Mouse (Mus musculus) retina, embryonic 14.5 days (tissue): Measurements from ENCODE around the gene Hist1h4d.
A peak's percentile ranks its signal among the peaks of the same experiment; 100 is the strongest.

Source experiments
- DNase-seq: peaks from one replicate; pipeline ENCODE4 v3.0.0-alpha.2; 2015; ENCODE audit warnings: low spot score

The Hist1h4d gene

GRCm38 (mm10) chr13:23593051-23593770 is 11.8 kb downstream of the Hist1h4d start:
- DNase-seq, result no peak

GRCm38 (mm10) chr13:23595185-23595584 is 13.8 kb downstream of the Hist1h4d start:
- no peak for DNase-seq

- DNase-seq, result no peak
Measured at GRCm38 (mm10) chr13:23595622-23596372, 14.4 kb downstream of the Hist1h4d start.

DNA sequence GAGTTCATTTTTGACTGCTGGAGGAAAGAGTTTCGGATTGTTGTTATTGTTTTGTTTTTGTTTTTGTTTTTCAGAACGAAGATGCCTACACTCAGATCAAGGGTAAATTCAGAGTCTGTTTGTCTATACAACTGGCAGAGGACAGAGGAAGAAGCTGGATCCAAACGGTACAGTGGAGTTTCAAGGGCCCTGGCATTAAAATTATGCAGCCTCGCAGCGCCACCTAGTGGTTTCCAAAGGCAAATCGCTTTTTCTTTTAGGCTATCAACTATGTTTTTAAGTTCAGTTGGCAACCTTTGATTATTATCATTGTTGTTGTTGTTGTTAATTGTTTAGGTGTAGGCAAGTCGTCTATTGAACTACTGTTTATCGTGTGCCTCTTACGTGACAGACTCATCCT is 16.6 kb downstream of the Hist1h4d start:
- peak; percentile 91 for DNase-seq

GRCm38 (mm10) chr13:23603182-23603699 is 21.8 kb downstream of the Hist1h4d start:
- no peak for DNase-seq

DNA sequence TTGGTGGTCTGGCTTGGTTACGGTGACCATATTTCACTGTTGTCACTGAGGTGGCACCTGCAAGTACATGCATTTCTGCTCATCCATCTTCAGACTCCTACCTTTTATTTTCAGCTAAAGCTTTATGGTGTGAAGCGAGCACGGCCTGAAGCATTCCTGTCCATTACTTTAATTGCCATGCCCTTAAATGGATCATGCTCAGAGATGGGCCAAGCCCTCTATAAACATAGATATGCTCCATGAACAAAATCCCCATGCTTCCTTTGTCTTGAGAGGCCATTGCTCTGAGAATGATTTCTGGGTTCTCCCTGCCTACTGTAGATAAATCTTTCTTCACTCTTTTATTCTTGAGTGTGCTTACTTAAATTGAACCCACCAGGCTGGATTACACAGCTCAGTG is 23.1 kb downstream of the Hist1h4d start:
- DNase-seq, result no peak

GRCm38 (mm10) chr13:23605052-23605451 is 23.7 kb downstream of the Hist1h4d start:
- no peak for DNase-seq

- DNase-seq, result no peak
Measured at GRCm38 (mm10) chr13:23609209-23609608, 27.8 kb downstream of the Hist1h4d start.

GRCm38 (mm10) chr13:23609844-23610243 is 28.4 kb downstream of the Hist1h4d start:
- no peak for DNase-seq

GRCm38 (mm10) chr13:23610393-23610792 is 29.0 kb downstream of the Hist1h4d start:
- no peak for DNase-seq

DNA sequence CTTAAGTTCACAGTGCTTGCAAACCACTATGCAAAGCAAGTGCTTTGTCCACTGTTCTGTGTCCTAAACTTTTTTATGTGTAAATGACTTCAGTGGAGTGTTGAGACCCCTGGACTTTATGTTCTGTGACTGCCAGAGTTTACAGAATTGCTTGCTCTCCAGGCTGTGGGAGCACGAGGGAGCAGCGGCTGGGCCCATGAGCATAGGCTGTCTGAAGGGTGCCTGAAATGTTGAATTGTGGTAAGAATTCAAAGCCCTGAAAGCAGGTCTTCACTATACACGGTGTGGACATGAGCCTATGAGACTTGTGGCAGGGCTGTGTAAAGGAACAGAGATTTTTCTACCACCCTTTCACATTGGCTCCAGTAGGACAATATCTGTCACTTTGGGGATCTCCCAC is 30.2 kb downstream of the Hist1h4d start:
- no peak for DNase-seq

DNA sequence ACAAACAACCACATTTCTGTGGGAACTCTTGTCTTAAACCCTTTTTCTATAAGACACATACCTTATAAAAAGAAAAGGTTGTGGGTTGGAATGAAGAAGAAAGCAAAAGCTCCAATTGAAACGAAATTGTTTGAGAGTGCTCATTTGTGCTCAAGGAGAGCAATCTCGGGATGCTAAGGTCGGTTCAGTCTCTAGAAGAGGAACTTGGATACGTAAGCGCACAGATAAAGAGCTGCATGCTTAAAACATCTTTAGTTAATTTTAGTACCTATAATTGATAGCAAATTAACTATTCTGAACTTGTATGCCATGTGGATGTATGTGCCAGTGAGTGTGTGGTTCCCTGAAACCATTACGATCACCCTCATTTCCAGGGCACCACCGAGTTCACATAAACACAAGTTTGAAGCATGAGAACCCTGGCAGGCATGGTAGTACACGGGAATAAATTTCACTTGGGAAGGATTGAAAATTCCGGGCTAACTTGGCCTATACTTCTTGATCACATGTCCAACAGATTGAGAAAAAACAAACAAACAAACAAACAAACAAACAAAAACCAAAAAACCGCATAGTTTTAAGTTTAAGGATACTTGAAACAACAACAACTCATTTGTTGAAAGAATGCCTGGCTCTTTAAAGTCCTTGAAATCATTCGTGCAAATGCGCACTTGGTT is 38.8 kb downstream of the Hist1h4d start:
- DNase-seq, result no peak

GRCm38 (mm10) chr13:23620733-23621531 is 39.5 kb downstream of the Hist1h4d start, which contains the start of gene Hist1h2be:
TSS of gene Hist1h2be (minus strand) at chr13:23621124.
- DNase-seq, result peak; percentile 84

DNA sequence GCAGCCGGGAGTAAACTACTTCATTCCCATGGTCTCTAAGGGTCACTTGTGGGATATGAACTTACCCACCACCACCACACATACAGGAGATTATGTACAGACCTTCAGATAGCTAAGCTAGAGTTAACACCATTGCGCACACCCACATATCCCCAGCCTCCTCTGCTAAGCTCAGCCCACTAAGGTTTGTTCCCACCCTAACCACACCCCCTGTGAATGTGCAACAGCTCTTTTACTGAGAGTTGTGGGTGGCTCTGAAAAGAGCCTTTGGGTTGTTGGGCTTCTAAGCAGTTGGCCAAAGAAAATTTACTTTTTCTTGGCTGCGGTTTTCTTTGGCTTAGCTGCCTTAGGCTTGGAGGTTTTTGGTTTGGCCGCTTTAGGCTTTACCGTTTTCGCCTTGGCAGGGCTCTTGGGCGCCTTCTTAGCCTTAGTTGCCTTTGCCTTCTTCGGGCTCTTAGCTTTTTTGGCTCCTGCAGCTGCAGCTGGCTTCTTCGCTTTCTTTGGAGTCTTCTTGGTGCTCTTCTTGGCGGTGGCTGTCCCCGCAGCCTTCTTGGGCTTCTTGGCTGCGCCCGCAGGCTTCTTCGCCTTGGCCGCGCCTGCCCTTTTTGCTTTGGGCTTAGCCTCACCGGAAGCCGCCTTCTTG is 40.3 kb downstream of the Hist1h4d start:
- peak; percentile 77 for DNase-seq

DNA sequence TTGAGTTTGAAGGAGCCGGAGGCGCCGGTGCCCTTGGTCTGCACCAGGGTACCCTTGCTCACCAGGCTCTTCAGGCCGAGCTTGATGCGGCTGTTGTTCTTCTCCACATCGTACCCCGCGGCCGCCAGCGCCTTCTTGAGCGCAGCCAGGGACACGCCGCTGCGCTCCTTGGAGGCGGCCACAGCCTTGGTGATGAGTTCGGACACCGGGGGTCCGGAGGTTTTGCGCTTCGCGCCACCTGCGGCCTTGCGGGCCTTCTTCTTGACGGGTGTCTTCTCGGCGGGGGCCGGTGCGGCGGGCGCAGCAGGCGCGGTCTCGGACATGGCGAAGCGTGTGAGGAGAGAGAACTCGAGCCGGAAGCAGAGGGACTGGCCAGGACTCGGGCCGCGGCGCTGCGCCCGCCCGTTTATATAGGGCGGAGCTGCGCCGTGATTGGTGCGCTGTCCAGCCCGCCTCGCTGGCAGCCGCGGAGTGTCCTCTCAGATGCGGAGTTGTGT is 40.8 kb downstream of the Hist1h4d start, which contains the start of gene Hist1h1e:
Hist1h1e (minus strand) TSS at position 384 of the 497 bp plus-strand sequence.
- DNase-seq, result peak; percentile 95

DNA sequence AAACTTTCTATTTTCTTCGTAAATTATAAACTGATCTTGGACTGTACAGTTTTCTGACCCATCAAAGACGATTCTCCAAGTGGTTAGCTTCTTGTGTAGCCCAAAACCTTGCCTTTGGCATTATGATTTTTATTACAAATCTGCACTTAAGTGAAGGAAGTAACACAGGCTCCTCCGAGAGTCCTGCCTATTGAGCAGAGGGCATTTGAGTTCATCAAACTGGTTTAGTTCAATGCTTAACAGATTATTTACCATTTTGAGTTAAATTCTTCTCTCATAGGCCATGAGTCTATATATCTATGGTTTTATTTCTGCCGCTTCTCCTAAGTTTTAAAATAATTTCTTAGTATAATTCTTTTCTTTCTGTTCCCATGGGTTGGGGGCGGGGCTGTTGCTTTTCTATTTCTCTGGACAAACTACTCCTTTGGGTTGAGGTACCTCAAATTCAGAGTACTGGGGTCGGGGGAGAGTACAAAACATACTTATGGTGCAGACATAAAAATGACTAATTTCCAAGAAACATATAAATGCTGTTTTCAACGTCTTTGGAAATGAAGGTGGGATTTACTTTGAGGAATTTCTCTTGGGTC is 41.6 kb downstream of the Hist1h4d start:
- peak; percentile 48 for DNase-seq

- DNase-seq, result no peak
Measured at GRCm38 (mm10) chr13:23630653-23631052, 49.3 kb downstream of the Hist1h4d start.
